Mouse (Mus musculus) heart, adult 18-20 months (tissue): ENCODE results near the gene Rps3. TPM values are rescaled to one million over a fixed set of nuclear protein-coding genes. Genes with fewer than 3 reads are reported as not detected.

Experiments used
- DNase-seq, 2 experiments: peaks; one replicate each; pipeline ENCODE4 v3.0.0; 2021 to 2022; ENCODE audit warnings: mixed read lengths in 1 of 2
- total RNA-seq, 2 experiments: library from RNA; stranded (reverse); gene quantifications; 2 replicates each; pipeline ENCODE4 v1.2.3; 2021

Rps3 gene
- total RNA-seq, 2 experiments from 2014 or later = 359 to 372 TPM

DNA sequence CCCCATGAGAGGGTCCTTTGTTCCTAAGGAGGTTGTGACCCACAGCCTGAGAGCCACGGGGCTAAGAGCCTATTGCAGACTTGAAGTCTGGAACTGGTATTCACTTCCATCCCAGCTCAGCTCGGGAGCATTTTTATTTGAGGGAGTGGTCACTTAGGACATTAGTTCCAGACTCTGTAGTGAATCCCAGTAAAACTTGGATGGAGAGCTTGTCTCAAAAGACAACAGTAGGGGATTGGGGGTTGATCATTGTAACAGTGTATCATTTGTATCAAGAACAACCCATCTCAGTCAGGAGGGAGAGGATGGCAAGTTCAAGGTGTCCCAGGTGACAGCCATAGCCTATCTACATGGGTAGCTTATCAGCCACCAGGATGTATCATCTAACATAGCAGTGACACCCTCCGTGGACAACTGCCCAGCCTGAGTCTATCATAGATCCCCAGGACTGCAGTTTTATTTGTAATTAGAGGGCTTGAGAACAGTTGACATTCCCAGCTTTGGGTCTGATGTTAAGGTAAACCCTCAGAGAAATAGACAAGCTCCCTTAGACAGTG, 6.9 kb downstream of the Rps3 start:
- no peak for DNase-seq

DNA sequence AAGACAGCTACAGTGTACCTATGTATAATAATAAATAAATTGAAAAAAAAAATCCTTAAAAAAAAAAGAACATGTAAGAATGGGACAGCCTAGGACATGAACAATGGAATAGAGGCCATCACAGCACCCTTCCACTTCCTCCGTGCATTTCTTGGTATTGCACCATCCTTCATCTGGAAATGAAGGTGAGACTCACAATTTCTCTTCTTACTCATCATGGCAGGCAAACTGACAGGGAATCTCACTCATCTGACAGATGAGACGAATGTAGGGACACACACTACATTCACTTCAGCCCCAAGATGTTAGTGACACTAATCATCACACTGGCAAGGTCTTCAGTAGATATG, 8.0 kb downstream of the Rps3 start:
- no peak for DNase-seq

- no peak for DNase-seq
These were observed 8.5 kb downstream of the Rps3 start for GRCm38 (mm10) chr7:99474836-99475561.

DNA sequence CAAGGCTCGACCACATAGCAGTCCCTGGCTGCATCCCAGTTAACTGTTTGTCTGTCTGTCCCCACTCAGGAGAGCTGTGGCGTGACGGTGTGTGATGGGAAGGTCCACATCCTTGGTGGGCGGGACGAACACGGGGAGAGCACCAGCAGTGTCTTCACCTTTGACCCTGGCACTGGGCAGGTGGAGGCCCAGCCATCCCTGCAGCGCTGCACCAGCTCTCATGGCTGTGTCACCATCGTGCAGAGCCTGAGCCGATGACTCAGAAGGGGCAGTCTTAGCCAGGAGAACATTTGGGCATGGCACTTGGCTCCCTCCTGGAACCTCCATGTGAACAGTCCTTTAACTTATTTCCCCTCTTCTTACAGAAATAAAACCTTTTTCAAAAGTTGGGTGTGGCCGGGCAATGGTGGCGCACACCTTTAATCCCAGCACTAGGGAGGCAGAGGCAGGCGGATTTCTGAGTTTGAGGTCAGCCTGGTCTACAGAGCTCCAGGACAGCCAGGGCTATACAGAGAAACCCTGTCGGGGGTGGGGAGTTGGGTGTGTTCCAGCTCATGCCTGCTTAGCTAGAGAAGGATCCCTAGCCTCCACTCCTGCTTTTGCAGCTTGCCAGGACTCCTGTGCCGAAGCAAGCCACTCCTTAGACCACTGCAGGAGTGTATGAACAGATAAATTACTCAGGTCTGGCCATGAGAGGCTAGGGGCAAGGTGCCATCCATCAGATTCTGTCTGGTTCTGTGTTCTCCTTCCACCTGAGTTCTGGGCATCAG, 9.7 kb downstream of the Rps3 start:
- DNase-seq = no peak

- no peak for DNase-seq
These were observed 12.0 kb downstream of the Rps3 start for GRCm38 (mm10) chr7:99471578-99471977.

DNA sequence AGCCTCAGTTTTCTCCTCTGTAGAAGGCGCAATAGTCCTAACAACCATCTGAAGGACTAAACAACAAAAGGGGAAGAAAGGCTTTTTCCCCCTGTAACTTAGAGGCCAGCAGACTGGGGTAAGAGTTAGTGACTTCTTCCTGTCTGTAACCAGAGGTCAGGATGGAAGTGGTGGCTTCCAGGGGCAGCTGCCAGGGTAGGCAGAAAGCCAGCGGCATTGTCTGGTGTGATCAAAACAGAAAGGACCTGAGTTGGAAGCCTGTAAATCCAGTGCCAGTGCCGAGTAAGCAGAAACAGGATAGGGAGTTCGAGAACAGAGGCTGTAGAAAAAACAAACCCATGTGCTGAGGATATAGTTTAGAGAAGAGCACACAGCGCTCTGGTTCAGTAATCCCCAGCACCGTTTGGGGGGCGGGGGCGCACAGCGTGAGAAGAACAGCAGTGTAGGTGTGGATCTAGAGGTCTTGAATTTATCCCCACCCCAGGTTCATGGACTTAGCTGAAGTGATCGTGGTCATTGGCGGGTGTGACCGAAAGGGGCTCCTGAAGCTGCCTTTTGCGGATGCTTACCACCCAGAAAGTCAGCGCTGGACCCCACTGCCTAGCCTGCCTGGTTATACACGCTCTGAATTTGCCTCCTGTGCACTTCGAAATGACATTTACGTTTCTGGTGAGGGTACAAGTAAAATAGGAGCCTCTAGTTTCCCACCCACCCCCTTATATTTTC, 13.7 kb downstream of the Rps3 start:
- peak in 1 of 2 experiments; percentile 55 for DNase-seq

DNA sequence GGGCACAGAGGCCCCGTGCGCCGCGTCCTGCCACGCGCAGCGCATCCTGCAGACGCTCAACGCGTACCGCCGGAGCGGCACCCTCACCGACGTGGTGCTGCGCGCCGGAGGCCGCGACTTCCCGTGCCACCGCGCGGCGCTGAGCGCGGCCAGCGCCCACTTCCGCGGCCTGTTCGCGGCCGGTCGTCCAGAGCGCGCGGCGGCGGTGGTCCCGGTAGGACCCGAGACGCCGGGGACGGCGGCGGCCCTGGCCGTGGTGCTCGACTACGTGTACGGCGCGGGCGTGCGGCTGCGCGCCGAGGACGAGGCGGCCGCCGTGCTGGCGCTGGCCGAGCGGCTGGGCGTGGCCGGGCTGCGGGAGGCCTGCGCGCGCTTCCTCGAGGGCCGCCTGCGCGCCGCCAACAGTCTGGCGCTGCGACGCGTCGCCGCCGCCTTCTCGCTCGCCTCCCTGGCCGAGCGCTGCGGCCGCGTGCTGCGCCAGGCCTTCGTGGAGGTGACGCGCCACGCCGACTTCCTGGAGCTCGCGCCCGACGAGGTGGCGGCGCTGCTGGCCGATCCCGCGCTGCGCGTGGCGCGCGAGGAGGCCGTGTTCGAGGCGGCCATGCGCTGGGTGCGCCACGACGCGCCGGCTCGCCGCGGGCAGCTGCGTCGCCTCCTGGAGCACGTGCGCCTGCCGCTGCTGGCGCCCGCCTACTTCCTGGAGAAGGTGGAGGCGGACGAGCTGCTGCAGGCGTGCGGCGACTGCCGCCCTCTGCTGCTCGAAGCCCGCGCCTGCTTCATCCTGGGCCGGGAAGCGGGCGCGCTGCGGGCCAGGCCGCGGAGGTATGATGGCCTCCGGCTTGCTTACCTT, 15.0 kb downstream of the Rps3 start:
- peak; percentile 54 to 72 for DNase-seq

GRCm38 (mm10) chr7:99467916-99468282, 15.6 kb downstream of the Rps3 start:
- DNase-seq = peak; percentile 45 to 48

GRCm38 (mm10) chr7:99465811-99466210, 17.7 kb downstream of the Rps3 start, which contains the start of gene Klhl35:
Klhl35 (plus strand) TSS chr7:99466004.
- no peak for DNase-seq

- no peak for DNase-seq
These were observed 20.4 kb downstream of the Rps3 start for GRCm38 (mm10) chr7:99463120-99463519.

DNA sequence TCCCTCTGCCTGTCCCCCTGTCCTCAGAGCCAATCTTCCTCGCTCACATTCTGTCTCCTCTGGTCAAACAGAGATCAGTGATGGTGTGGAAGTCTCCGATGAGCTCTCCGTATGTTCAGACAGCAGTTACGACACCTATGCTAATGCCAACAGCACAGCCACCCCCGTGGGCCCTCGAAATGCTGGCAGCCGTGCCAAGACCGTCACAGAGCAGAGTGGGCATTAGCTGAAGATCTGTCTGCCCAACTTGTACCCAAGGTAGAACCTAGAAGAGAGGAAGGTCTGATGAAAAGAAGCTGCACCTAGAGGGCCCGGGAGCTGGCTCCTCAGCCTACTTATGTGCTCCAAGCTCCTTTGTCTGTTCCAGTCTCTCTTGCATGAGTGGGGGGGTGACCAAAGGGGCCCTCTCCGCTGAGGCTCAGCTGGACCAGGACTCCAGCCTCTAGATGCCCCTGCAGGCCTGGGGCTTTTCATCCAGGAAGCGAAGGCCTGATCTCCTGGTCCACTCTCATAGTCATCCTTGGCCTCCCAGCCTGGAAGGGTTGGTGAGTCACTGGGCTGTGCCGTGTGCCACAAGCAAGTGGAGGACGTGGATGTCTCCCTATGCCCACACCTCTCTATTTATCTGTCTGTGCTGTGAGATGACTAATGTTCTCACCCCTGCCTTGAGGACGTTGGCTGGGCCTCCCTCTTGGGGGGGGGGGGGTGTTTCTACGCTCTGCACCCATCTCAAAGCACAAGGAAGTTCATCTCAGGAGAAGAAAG, 23.5 kb downstream of the Rps3 start:
- no peak for DNase-seq

- DNase-seq = no peak
These were observed 24.7 kb downstream of the Rps3 start for GRCm38 (mm10) chr7:99458849-99459248.

- DNase-seq = no peak
These were observed 29.5 kb downstream of the Rps3 start for GRCm38 (mm10) chr7:99454044-99454443.

DNA sequence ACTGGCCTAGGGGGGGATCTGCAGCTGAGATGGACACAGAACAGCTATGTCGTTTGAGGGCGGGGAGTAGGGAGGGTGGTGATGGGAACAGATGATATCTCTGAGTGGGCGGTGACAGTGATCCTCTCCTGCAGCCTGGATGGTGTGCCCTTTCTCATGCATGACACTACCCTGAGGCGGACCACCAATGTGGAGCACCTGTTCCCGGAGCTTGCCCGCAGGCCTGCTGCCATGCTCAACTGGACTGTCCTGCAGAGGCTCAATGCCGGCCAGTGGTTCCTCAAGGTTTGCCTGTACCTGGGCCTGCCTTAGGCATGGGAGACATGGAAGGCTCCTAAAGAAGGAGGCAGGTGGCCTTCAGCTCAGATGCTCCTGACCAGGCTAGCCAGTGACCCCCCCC, 30.7 kb downstream of the Rps3 start:
- DNase-seq = no peak

DNA sequence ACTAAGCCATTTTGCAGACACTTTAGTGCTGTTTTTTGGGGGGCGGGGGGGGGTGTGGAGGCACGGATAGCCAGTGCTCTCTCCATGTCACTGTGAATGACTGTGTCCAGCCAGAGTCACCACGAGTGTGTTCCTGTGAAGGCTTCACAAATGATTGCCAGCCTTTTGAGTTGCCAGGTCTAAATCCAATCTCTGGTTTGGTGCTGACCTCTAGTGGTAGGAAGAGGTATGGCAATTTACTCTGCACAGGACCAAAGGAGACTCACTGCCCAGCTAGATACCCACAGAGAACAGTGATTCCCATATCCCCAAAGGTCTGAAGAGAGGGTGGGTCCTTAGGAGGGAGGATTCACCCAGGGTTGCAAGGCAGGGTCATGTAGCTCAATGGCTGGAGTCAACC, 32.8 kb downstream of the Rps3 start:
- peak; percentile 76 to 86 for DNase-seq

DNA sequence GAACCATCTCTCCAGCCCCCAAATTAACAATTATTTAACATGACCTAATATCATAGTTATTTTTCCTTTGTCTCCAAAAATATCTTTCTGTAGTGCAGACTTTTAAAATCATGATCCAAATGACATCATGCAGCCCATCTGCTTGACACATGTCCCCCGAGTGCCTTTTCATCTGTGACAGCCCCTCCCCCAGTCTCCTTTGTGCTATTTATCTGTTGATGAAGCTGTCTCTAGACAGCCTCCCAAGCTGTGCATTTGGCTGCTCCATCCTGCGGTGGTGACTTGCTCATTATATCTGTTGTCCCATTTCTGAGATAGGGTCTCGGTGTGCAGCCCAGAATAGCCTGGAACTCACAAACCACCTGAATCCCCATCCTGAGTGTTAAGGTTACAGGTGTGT, 33.8 kb downstream of the Rps3 start:
- DNase-seq = no peak

- no peak for DNase-seq
These were observed 34.5 kb downstream of the Rps3 start for GRCm38 (mm10) chr7:99449063-99449462.

DNA sequence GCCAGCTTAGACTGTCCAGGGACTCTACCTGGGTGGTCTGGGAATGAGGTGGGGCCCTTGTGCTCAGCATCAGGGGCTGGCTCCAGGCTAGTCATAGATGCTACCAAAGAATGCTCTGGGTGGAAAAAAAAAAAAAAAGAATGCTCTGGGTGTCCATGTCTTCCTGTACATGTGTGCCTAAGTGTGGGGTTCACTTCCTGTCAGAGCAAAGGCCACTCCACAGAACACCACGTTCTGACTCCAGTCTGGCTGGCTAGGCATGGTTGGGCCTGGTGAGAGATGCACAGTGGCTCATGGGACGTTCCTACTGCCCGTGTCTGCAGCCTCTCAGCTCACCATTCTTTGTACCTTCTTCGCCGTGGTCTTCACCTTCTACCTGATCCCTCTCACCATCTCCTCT, 34.9 kb downstream of the Rps3 start:
- DNase-seq = no peak

GRCm38 (mm10) chr7:99447323-99447722, 36.2 kb downstream of the Rps3 start:
- DNase-seq = no peak

DNA sequence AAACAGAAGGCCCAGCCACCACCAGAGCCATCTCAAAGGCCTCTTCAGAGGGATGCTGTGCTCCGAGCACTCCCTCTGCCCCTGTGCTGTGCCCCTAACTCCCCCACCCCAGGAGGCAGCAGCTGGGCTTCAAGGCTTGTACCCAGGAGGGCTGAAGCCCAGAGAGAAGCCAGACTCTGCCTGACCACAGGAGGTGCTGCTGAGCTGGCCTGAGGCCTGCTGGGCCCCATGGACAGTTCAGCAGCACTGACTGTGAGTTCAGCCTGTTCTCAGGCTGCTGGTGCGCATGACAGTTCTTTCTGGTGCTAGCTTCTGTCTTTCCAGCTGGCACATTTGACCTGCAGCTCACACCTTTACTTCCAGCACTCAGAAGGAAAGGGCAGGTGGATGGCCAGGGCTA, 37.7 kb downstream of the Rps3 start:
- DNase-seq = no peak

- DNase-seq = no peak
These were observed 39.5 kb downstream of the Rps3 start for GRCm38 (mm10) chr7:99444012-99444411.
